Mouse (Mus musculus): ENCODE measurements around the gene St3gal3. TPM values are rescaled to one million over a fixed set of nuclear protein-coding genes. Genes with fewer than 3 reads are reported as not detected.

St3gal3 gene
- polyA plus RNA-seq (2014; fragmentation: Illumina TruSeq; extraction: RNeasy Lipid Tissue Mini Kit (QIAGEN cat#74804); ENCODE audit: low replicate concordance): 0.33 TPM

DNA sequence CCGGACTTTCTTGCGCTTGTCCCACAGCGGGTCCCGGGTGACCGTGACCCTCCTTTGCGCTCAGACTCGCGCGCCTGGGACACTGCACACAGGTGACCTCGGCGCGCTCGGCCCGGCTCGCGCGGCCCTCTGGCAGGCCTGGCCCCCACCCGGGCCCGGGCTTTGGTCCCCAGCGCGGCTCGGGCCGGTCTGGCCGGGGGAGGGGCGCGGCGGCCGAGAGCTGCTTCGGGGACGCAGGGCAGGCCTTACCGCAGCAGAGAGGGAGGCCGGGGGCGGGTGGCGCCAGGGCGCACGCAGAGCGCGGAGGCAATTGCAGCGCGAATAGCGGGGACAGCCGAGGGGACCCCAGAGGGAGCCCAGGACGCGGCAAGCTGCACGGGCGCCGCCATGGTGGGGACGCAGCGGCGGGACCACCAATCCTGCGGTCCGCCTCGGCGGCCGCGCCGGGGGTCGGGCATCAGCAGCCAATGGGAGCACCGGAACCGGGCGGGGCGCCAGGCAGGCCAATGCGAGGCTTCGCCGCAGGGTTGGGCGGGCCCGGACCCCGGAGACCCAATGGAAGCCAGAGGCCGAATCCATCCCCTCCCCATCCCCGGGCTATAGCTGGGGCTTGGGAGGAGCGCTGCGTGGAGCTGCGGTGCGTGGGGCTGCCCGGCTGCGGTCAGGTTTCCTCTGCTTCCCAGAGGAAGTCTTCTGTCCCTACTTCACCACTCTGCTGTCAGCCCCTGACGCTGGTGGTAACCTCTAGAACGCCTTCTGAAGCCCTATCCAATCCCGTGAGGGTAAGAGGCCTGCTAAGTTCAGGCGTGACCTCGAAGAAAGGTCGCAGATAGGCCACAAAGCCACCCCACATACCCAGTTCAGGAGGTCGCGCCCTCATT, at the start of gene St3gal3:
Gene St3gal3 (minus strand): TSS at position 430 of the 881 bp plus-strand sequence.

GRCm38 (mm10) chr4:118179467-118180300, 45.0 kb upstream of the St3gal3 start, which contains the start of gene Kdm4a:
Gene Kdm4a, minus strand, starts transcription at chr4:118180043.

DNA sequence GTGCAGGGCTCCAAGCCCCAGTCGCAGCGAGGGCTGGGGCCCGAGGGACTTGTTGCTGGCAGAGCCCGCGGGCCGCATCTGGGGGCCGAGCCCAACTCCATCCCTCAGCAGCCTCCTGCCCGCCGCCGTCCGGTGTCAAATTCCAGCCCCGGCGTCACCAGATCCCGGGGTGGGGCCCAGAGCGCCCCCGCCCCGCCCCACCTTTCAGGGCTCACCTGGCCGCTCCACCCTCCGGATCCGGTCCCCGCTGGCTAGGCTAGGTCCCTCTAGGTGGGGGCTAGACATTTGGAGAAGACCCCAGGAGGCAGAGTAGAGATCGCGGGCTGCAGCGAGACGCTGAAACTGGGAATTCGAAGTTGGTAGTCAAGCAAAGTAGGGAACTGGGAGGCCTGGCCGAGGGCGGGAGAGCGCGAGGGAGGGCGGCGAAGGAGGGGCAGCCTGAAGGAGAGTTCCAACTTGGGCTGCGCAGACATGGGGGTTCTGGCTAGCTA, 205.3 kb downstream of the St3gal3 start, which contains the start of gene Artn:
Gene Artn (minus strand): TSS at position 373 of the 491 bp plus-strand sequence.

GRCm38 (mm10) chr4:117914591-117915442, 219.9 kb downstream of the St3gal3 start, which contains the start of gene Ipo13:
Gene Ipo13, minus strand, starts transcription at chr4:117914999.

GRCm38 (mm10) chr4:117891738-117892161, 243.0 kb downstream of the St3gal3 start, which contains the start of gene Dph2:
Gene Dph2, minus strand, starts transcription at chr4:117892032.

DNA sequence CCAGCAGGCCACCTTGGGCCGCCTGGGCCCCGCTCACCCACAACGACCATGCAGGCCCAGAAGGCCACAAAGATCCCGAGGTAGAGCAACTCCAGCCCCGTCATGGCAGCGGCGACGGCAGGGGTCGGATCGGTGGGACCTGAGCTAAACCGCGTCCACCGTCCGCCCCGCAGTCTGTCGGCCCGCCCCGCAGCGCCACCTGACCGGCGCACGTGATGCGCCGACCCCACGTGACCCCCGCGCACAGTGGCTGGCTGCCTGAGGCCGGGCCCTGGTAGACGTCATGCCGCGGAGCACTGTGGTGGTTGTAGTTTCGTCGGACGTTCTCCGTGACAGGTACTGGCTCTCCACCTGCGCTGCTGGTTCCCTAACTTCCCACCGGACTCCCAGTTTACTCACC, 247.6 kb downstream of the St3gal3 start, which contains the start of gene Atp6v0b:
Gene Atp6v0b (minus strand): TSS at position 201 of the 400 bp plus-strand sequence.

GRCm38 (mm10) chr4:117882701-117883691, 251.7 kb downstream of the St3gal3 start, which contains the start of gene B4galt2:
Gene B4galt2, minus strand, starts transcription at chr4:117883487.

Other genes with a start within 250 kb of the St3gal3 start
- gene Atp6v0b, start 247.6 kb downstream of the St3gal3 start, polyA plus RNA-seq (2014; fragmentation: Illumina TruSeq; extraction: RNeasy Lipid Tissue Mini Kit (QIAGEN cat#74804); ENCODE audit: low replicate concordance): 27.4 TPM
- gene Dph2, start 242.9 kb downstream of the St3gal3 start, polyA plus RNA-seq (2014; fragmentation: Illumina TruSeq; extraction: RNeasy Lipid Tissue Mini Kit (QIAGEN cat#74804); ENCODE audit: low replicate concordance): 3.5 TPM
- gene Ipo13, start 219.9 kb downstream of the St3gal3 start, polyA plus RNA-seq (2014; fragmentation: Illumina TruSeq; extraction: RNeasy Lipid Tissue Mini Kit (QIAGEN cat#74804); ENCODE audit: low replicate concordance): 0.22 TPM
- gene Artn, start 205.2 kb downstream of the St3gal3 start, polyA plus RNA-seq (2014; fragmentation: Illumina TruSeq; extraction: RNeasy Lipid Tissue Mini Kit (QIAGEN cat#74804); ENCODE audit: low replicate concordance): not detected
- gene Kdm4a, start 45.1 kb upstream of the St3gal3 start, polyA plus RNA-seq (2014; fragmentation: Illumina TruSeq; extraction: RNeasy Lipid Tissue Mini Kit (QIAGEN cat#74804); ENCODE audit: low replicate concordance): 2.4 TPM
- gene Ptprf, start 156.5 kb upstream of the St3gal3 start, polyA plus RNA-seq (2014; fragmentation: Illumina TruSeq; extraction: RNeasy Lipid Tissue Mini Kit (QIAGEN cat#74804); ENCODE audit: low replicate concordance): 4.3 TPM

All from small intestine, adult 10 weeks (tissue).